Comparison of ENCODE assay signal across 16 mouse cellular contexts in genomic region chr8:70756476-70757040, GRCm38 (mm10). TPM values are rescaled to one million over a fixed set of nuclear protein-coding genes. Genes with fewer than 3 reads are reported as not detected.
DNase-seq lines count a peak whose midpoint lies in the region; ATAC-seq and TF ChIP-seq lines count a peak whose summit lies in the region.
"Had no signal": no experiment of that assay in that cellular context is flagged by ENCODE, and none has a peak within 500 bp of the region (broad histone marks: within the 10 kb centered on the region; RNA-seq: fewer than 3 reads in every experiment).

No protein-coding gene starts in this region.

- no peaks in the 10 kb centered on the region for H3K27me3 ChIP-seq in MEL (ENCODE audit: control insufficient read depth in 1 of 2, insufficient read depth in 2 of 2, low read length in 2 of 2)
- H3K27me3 ChIP-seq in lung, postnatal 0 days (replicated peaks; ENCODE audit: insufficient read depth, low read length), result no peaks in the 10 kb centered on the region
- H3K27me3 ChIP-seq: heart, embryonic 15.5 days; intestine, embryonic 15.5 days; midbrain, embryonic 13.5 days; stomach, embryonic 15.5 days had no signal

- no peak for TF ChIP-seq RAD21 in MEL (IDR thresholded peaks at IDR 0.05; ENCODE audit: low read depth, low read length)

- DNase-seq in frontal cortex, postnatal 14 days (ENCODE audit: low spot score in 2 of 2), result peak; percentile 3 to 9
- peak; percentile 1 to 8 for DNase-seq in layer of hippocampus, adult 18-20 months (ENCODE audit: low spot score in 2 of 2)
- no peak for DNase-seq in layer of hippocampus, adult 9-10 months (ENCODE audit: low spot score)
- DNase-seq in MEL (ENCODE audit: low read depth, low spot score), result no peak
- peak; percentile 14 to 23 for DNase-seq in cerebellum, postnatal 10 days
- DNase-seq in lung, postnatal 0 days (ENCODE audit: low spot score), result no peak
- DNase-seq: lung, postnatal 36 days had no signal

- 92% methylated on average over 6 of the region's 6 CpGs for WGBS in lung, postnatal 0 days

- H3K36me3 ChIP-seq in MEL (ENCODE audit: control insufficient read depth in 1 of 2, insufficient read depth in 2 of 2, low read length in 2 of 2), result peaks cover 0 to 17% of the 10 kb centered on the region in 2 experiments; a peak in 2 of 4 replicates
- peaks cover 8% of the 10 kb centered on the region; the same call in 1 of the 2 replicates for H3K36me3 ChIP-seq in lung, postnatal 0 days (ENCODE audit: insufficient read depth, low read length)

- TF ChIP-seq CTCF in MEL (IDR thresholded peaks at IDR 0.05 in 2 of 3, conservative IDR thresholded peaks at IDR 0.05 in 1 of 3; ENCODE audit: control insufficient read depth in 1 of 3, insufficient read depth in 1 of 3, low read depth in 2 of 3, low read length in 3 of 3, poor library complexity in 1 of 3, severe bottlenecking in 1 of 3), result no peak
- no peak for TF ChIP-seq CTCF in lung, postnatal 0 days (IDR thresholded peaks at IDR 0.05)

- H3K9ac ChIP-seq in MEL (ENCODE audit: control insufficient read depth, low read depth, low read length, poor library complexity, severe bottlenecking), result no peak overlapping the region
- no peak overlapping the region for H3K9ac ChIP-seq in lung, postnatal 0 days (replicated peaks; ENCODE audit: low read depth)
- H3K9ac ChIP-seq: heart, embryonic 15.5 days; intestine, embryonic 15.5 days; stomach, embryonic 15.5 days had no signal

- no peak overlapping the region for H3K4me3 ChIP-seq in MEL (ENCODE audit: control insufficient read depth in 1 of 2, insufficient read depth in 1 of 2, low read depth in 2 of 2, low read length in 2 of 2)
- no peak overlapping the region for H3K4me3 ChIP-seq in lung, postnatal 0 days (ENCODE audit: low read depth, low read length)
- H3K4me3 ChIP-seq: erythroblast, embryonic 14.5 days; heart, embryonic 15.5 days; intestine, embryonic 15.5 days had no signal

- no peak overlapping the region for H3K27ac ChIP-seq in MEL (ENCODE audit: control insufficient read depth, low read depth, low read length)
- H3K27ac ChIP-seq in lung, postnatal 0 days (ENCODE audit: low read length), result no peak overlapping the region
- H3K27ac ChIP-seq: heart, embryonic 15.5 days; intestine, embryonic 15.5 days; midbrain, embryonic 13.5 days; stomach, embryonic 15.5 days had no signal

- H3K4me2 ChIP-seq in lung, postnatal 0 days (replicated peaks; ENCODE audit: low read depth, low read length), result no peak overlapping the region

- no peaks in the 10 kb centered on the region for H3K9me3 ChIP-seq in MEL (replicated peaks; ENCODE audit: insufficient read depth, low read length)
- no peaks in the 10 kb centered on the region for H3K9me3 ChIP-seq in lung, postnatal 0 days (ENCODE audit: low read length)
- H3K9me3 ChIP-seq: heart, embryonic 15.5 days; intestine, embryonic 15.5 days; midbrain, embryonic 13.5 days; stomach, embryonic 15.5 days had no signal

- H3K79me2 ChIP-seq in MEL (ENCODE audit: control insufficient read depth, insufficient read depth, low read length, poor library complexity), result peaks cover 11% of the 10 kb centered on the region

- no peak for TF ChIP-seq POLR2A in MEL (IDR thresholded peaks at IDR 0.05; ENCODE audit: control insufficient read depth in 1 of 2, insufficient read depth in 1 of 2, low read depth in 1 of 2, low read length in 2 of 2, poor library complexity in 1 of 2)

- peaks cover 5 to 26% of the 10 kb centered on the region in 2 experiments for H3K4me1 ChIP-seq in MEL (ENCODE audit: control insufficient read depth in 1 of 2, insufficient read depth in 2 of 2, low read length in 2 of 2)
- H3K4me1 ChIP-seq in lung, postnatal 0 days (ENCODE audit: insufficient read depth, low read depth, low read length), result peaks cover 22% of the 10 kb centered on the region; the same call in 1 of the 2 replicates

- TF ChIP-seq EP300 in MEL (IDR thresholded peaks at IDR 0.05; ENCODE audit: low read depth in 1 of 2, low read length in 2 of 2), result no peak
- no peak for TF ChIP-seq EP300 in lung, postnatal 0 days (IDR thresholded peaks at IDR 0.05)

- no peak for ATAC-seq in frontal cortex, adult (ENCODE audit: low TSS enrichment)
- no peak for ATAC-seq in lung, postnatal 0 days
- ATAC-seq: intestine, embryonic 15.5 days; midbrain, embryonic 13.5 days had no signal

TF ChIP-seq in MEL, 35 proteins besides CTCF, POLR2A, EP300 and RAD21:
- TF ChIP-seq POLR2AphosphoS2 (IDR thresholded peaks at IDR 0.05; ENCODE audit: low read length) (0 out of 2 replicates have a peak, but pooled peaks have one; percentile 12), GABPA (IDR thresholded peaks at IDR 0.05; ENCODE audit: low read depth, low read length) (no peak)

RNA-seq across cellular contexts. Expression of gene Rab3a, which starts 2.1 kb away (rescaled TPM):
- total RNA-seq in layer of hippocampus, adult 18-20 months (2021), result 100 to 1,000 TPM; 814 to 823 TPM
- 1.8 TPM in 2 replicates for total RNA-seq in MEL (2012; rRNA removed)
- polyA plus RNA-seq in MEL (2012; ENCODE audit: insufficient read depth in 1 of 2, insufficient read length in 2 of 2, low read depth in 1 of 2, low replicate concordance in 2 of 2, missing spikeins in 1 of 2), result 1 to 10 TPM in 1 of 2 experiments, not detected in 1; 5.6 TPM
- polyA plus RNA-seq in lung, postnatal 0 days (2015; fragmentation: Nextera tagmentation; extraction: Ambion mirVana), result 17.6 and 28.6 TPM in 2 replicates

RNA-seq across cellular contexts. Expression of gene Mpv17l2, which starts 4.2 kb away (rescaled TPM):
- 10 to 100 TPM; 34.5 to 41.1 TPM for total RNA-seq in layer of hippocampus, adult 18-20 months (2021)
- total RNA-seq in MEL (2012; rRNA removed), result 41.9 and 52.8 TPM in 2 replicates
- 100 to 1,000 TPM in 1 of 2 experiments, not detected in 1; 102 TPM for polyA plus RNA-seq in MEL (2012; ENCODE audit: insufficient read depth in 1 of 2, insufficient read length in 2 of 2, low read depth in 1 of 2, low replicate concordance in 2 of 2, missing spikeins in 1 of 2)
- polyA plus RNA-seq in lung, postnatal 0 days (2015; fragmentation: Nextera tagmentation; extraction: Ambion mirVana), result 57.4 and 88.8 TPM in 2 replicates

RNA-seq across cellular contexts. Expression of gene Pik3r2, which starts 20.0 kb away (rescaled TPM):
- 100 to 1,000 TPM; 158 to 162 TPM for total RNA-seq in layer of hippocampus, adult 18-20 months (2021)
- total RNA-seq in MEL (2012; rRNA removed), result 23.7 and 25.4 TPM in 2 replicates
- polyA plus RNA-seq in MEL (2012; ENCODE audit: insufficient read depth in 1 of 2, insufficient read length in 2 of 2, low read depth in 1 of 2, low replicate concordance in 2 of 2, missing spikeins in 1 of 2), result 10 to 100 TPM in 1 of 2 experiments, not detected in 1; 37.8 TPM
- polyA plus RNA-seq in lung, postnatal 0 days (2015; fragmentation: Nextera tagmentation; extraction: Ambion mirVana), result 28.0 and 30.5 TPM in 2 replicates

RNA-seq across cellular contexts. Expression of gene Pde4c, which starts 33.0 kb away (rescaled TPM):
- 1 to 10 TPM; 1.0 to 1.3 TPM for total RNA-seq in layer of hippocampus, adult 18-20 months (2021)
- total RNA-seq in MEL (2012; rRNA removed), result 0.65 and 0.75 TPM in 2 replicates
- 1 to 10 TPM in 1 of 2 experiments, not detected in 1; 3.0 TPM for polyA plus RNA-seq in MEL (2012; ENCODE audit: insufficient read depth in 1 of 2, insufficient read length in 2 of 2, low read depth in 1 of 2, low replicate concordance in 2 of 2, missing spikeins in 1 of 2)
- polyA plus RNA-seq in lung, postnatal 0 days (2015; fragmentation: Nextera tagmentation; extraction: Ambion mirVana), result 0.93 and 2.0 TPM in 2 replicates
- polyA plus RNA-seq: erythroblast, embryonic 14.5 days had no signal

RNA-seq across cellular contexts. Expression of gene Gm3336, which starts 38.2 kb away (rescaled TPM):
- total RNA-seq in layer of hippocampus, adult 18-20 months (2021), result not detected
- 0.19 and 0.20 TPM in 2 replicates for total RNA-seq in MEL (2012; rRNA removed)
- under 1 TPM in 1 of 2 experiments, not detected in 1; 0.72 TPM for polyA plus RNA-seq in MEL (2012; ENCODE audit: insufficient read depth in 1 of 2, insufficient read length in 2 of 2, low read depth in 1 of 2, low replicate concordance in 2 of 2, missing spikeins in 1 of 2)
- polyA plus RNA-seq in lung, postnatal 0 days (2015; fragmentation: Nextera tagmentation; extraction: Ambion mirVana), result 0.50 and 0.54 TPM in 2 replicates
- total RNA-seq: gastrocnemius, postnatal 14 days; layer of hippocampus, postnatal 10 days; neutrophil, adult 5-6 weeks had no signal
- polyA plus RNA-seq: erythroblast, embryonic 14.5 days; heart, embryonic 15.5 days; midbrain, embryonic 13.5 days had no signal

Comparison
In these comparisons a context has a peak if more than half of its experiments do, and no peak if none do; other contexts are left out.
1. DNase-seq: peak in frontal cortex, postnatal 14 days (2 of 2), layer of hippocampus, adult 18-20 months (2 of 2) and cerebellum, postnatal 10 days (2 of 2); none in layer of hippocampus, adult 9-10 months (single experiment), MEL (single experiment) and lung, postnatal 0 days (single experiment).
2. RNA of gene Rab3a, which starts 2.1 kb away (total RNA-seq): 814 to 823 TPM in layer of hippocampus, adult 18-20 months; 1.8 TPM in MEL; every median in the first group is over 100 times any median in the second.